Mouse (Mus musculus) lung, embryonic 15.5 days (tissue): ENCODE data around the gene Rapgef4. TPM values are rescaled to one million over a fixed set of nuclear protein-coding genes. Genes with fewer than 3 reads are reported as not detected.
A peak's percentile ranks its signal among the peaks of the same experiment; 100 is the strongest.

Experiments used
- ATAC-seq: fragments of 200-750 bp; cut with Nextera tagmentation; 2 replicates; pipeline ENCODE4 v1.8.0; 2017; ENCODE audit warnings: moderate number of reproducible peaks, borderline replicate concordance; ENCODE audit not compliant: low FRiP score, low TSS enrichment; ENCODE audit errors: extremely low read depth
- H3K27ac ChIP-seq: fragments of 300-500 bp; sonication (generic); 2 replicates; pipeline ENCODE4 v1.5.1; 2015; ENCODE audit warnings: moderate library complexity, mild to moderate bottlenecking, inconsistent platforms
- H3K27me3 ChIP-seq: fragments of 300-500 bp; sonication (generic); 2 replicates; pipeline ENCODE4 v1.6.1; 2015; ENCODE audit warnings: inconsistent platforms
- H3K36me3 ChIP-seq: fragments of 300-500 bp; sonication (generic); 2 replicates; pipeline ENCODE4 v1.6.1; 2015; ENCODE audit warnings: inconsistent platforms
- H3K4me1 ChIP-seq: fragments of 300-500 bp; sonication (generic); 2 replicates; pipeline ENCODE4 v1.6.1; 2015; ENCODE audit warnings: inconsistent platforms
- H3K4me2 ChIP-seq: fragments of 300-500 bp; sonication (generic); 2 replicates; pipeline ENCODE4 v1.6.1; 2015; ENCODE audit warnings: inconsistent platforms, mild to moderate bottlenecking, moderate library complexity
- H3K4me3 ChIP-seq: fragments of 300-500 bp; sonication (generic); 2 replicates; pipeline ENCODE4 v1.5.1; 2015; ENCODE audit warnings: mild to moderate bottlenecking, inconsistent platforms
- H3K9ac ChIP-seq: fragments of 300-500 bp; sonication (generic); 2 replicates; pipeline ENCODE4 v1.6.1; 2015; ENCODE audit warnings: inconsistent platforms
- H3K9me3 ChIP-seq: fragments of 300-500 bp; sonication (generic); 2 replicates; pipeline ENCODE4 v1.6.1; 2016; ENCODE audit warnings: inconsistent platforms
- WGBS: fragments of 180-500 bp; shearing (Covaris S2); methylation state at CpG from one replicate; pipeline ENCODE4 v1.1.7; 2015; 5-methylcytosine and 5-hydroxymethylcytosine counted together
- polyA plus RNA-seq: library from polyadenylated mRNA; unstranded; fragments of >200 nt; fragmentation: Nextera tagmentation; extraction: Ambion mirVana; gene quantifications from 2 replicates; pipeline ENCODE4 v1.2.1, GENCODE M21; 2015

Rapgef4 gene
- polyA plus RNA-seq, 1 experiment from 2014 or later: 5.0 TPM

GRCm38 (mm10) chr2:72037357-72037756 is 56.3 kb downstream of the Rapgef4 start:
- H3K27me3 ChIP-seq: no peaks in the 10 kb centered on the region
- ATAC-seq: no peak
- 86% methylated on average over 5 of the region's 5 CpGs for WGBS
- H3K27ac ChIP-seq: no peak overlapping the region
- H3K36me3 ChIP-seq: no peaks in the 10 kb centered on the region
- no peaks in the 10 kb centered on the region for H3K9me3 ChIP-seq
- H3K9ac ChIP-seq: no peak overlapping the region
- H3K4me3 ChIP-seq: no peak overlapping the region
- 0 out of 2 replicates have a peak, but pooled peaks cover 4% of the 10 kb centered on the region for H3K4me1 ChIP-seq
- no peak overlapping the region for H3K4me2 ChIP-seq

- peak; percentile 41; the same call in 1 of the 2 replicates for ATAC-seq
- WGBS: 15% methylated on average over 1 of the region's 1 CpGs
- Histone ChIP-seq H3K4me3 (no peak overlapping the region), H3K4me2 (peak overlapping the region; percentile 26; the same call in 1 of the 2 replicates), H3K9ac (no peak overlapping the region), H3K27me3 (no peaks in the 10 kb centered on the region), H3K27ac (peak overlapping the region; percentile 37; the same call in 1 of the 2 replicates), H3K4me1 (0 out of 2 replicates have a peak, but pooled peaks cover 4% of the 10 kb centered on the region), H3K36me3 (no peaks in the 10 kb centered on the region), H3K9me3 (no peaks in the 10 kb centered on the region)
Observed at GRCm38 (mm10) chr2:72038235-72038634, 57.2 kb downstream of the Rapgef4 start.

- no peak; the same call in 1 of the 2 replicates for ATAC-seq
- Histone ChIP-seq H3K27ac (peak overlapping the region; percentile 37), H3K4me2 (peak overlapping the region; percentile 26; the same call in 1 of the 2 replicates), H3K4me1 (0 out of 2 replicates have a peak, but pooled peaks cover 4% of the 10 kb centered on the region), H3K9me3 (no peaks in the 10 kb centered on the region), H3K27me3 (no peaks in the 10 kb centered on the region), H3K9ac (no peak overlapping the region; the same call in 1 of the 2 replicates), H3K36me3 (no peaks in the 10 kb centered on the region), H3K4me3 (no peak overlapping the region)
- WGBS: 54% methylated on average over 18 of the region's 18 CpGs
Observed at GRCm38 (mm10) chr2:72038651-72039251, 57.7 kb downstream of the Rapgef4 start.

GRCm38 (mm10) chr2:72039522-72040045 is 58.5 kb downstream of the Rapgef4 start:
- 69% methylated on average over 8 of the region's 8 CpGs for WGBS
- H3K4me1 ChIP-seq: 0 out of 2 replicates have a peak, but pooled peaks cover 7% of the 10 kb centered on the region
- no peak overlapping the region for H3K4me2 ChIP-seq
- H3K9ac ChIP-seq: no peak overlapping the region
- no peaks in the 10 kb centered on the region for H3K9me3 ChIP-seq
- H3K27ac ChIP-seq: no peak overlapping the region
- H3K4me3 ChIP-seq: no peak overlapping the region
- no peak for ATAC-seq
- H3K36me3 ChIP-seq: no peaks in the 10 kb centered on the region
- H3K27me3 ChIP-seq: no peaks in the 10 kb centered on the region

GRCm38 (mm10) chr2:72041087-72041486 is 60.0 kb downstream of the Rapgef4 start:
- ATAC-seq: no peak
- Histone ChIP-seq H3K9ac (no peak overlapping the region), H3K9me3 (no peaks in the 10 kb centered on the region), H3K4me1 (0 out of 2 replicates have a peak, but pooled peaks cover 10% of the 10 kb centered on the region), H3K4me2 (no peak overlapping the region), H3K27me3 (no peaks in the 10 kb centered on the region), H3K36me3 (no peaks in the 10 kb centered on the region), H3K4me3 (no peak overlapping the region), H3K27ac (no peak overlapping the region)
- 82% methylated on average over 6 of the region's 6 CpGs for WGBS

- no peaks in the 10 kb centered on the region for H3K27me3 ChIP-seq
- no peak overlapping the region for H3K4me2 ChIP-seq
- H3K27ac ChIP-seq: no peak overlapping the region
- H3K9ac ChIP-seq: no peak overlapping the region
- WGBS: 87% methylated on average over 10 of the region's 10 CpGs
- H3K36me3 ChIP-seq: no peaks in the 10 kb centered on the region
- H3K4me1 ChIP-seq: 0 out of 2 replicates have a peak, but pooled peaks cover 10% of the 10 kb centered on the region
- no peaks in the 10 kb centered on the region for H3K9me3 ChIP-seq
- ATAC-seq: no peak
- no peak overlapping the region for H3K4me3 ChIP-seq
Observed at GRCm38 (mm10) chr2:72042093-72042492, 61.1 kb downstream of the Rapgef4 start.

GRCm38 (mm10) chr2:72044191-72044590 is 63.2 kb downstream of the Rapgef4 start:
- WGBS: 19% methylated on average over 6 of the region's 6 CpGs
- no peaks in the 10 kb centered on the region for H3K9me3 ChIP-seq
- no peak overlapping the region for H3K27ac ChIP-seq
- H3K27me3 ChIP-seq: no peaks in the 10 kb centered on the region
- no peak overlapping the region for H3K4me2 ChIP-seq
- no peak overlapping the region for H3K9ac ChIP-seq
- no peak overlapping the region for H3K4me3 ChIP-seq
- ATAC-seq: peak; percentile 46; the same call in 1 of the 2 replicates
- 0 out of 2 replicates have a peak, but pooled peaks cover 6% of the 10 kb centered on the region for H3K4me1 ChIP-seq
- no peaks in the 10 kb centered on the region for H3K36me3 ChIP-seq

- no peaks in the 10 kb centered on the region for H3K9me3 ChIP-seq
- WGBS: 80% methylated on average over 8 of the region's 8 CpGs
- no peak overlapping the region for H3K9ac ChIP-seq
- H3K4me3 ChIP-seq: no peak overlapping the region
- H3K4me1 ChIP-seq: 0 out of 2 replicates have a peak, but pooled peaks cover 6% of the 10 kb centered on the region
- H3K4me2 ChIP-seq: no peak overlapping the region
- H3K27me3 ChIP-seq: no peaks in the 10 kb centered on the region
- H3K27ac ChIP-seq: no peak overlapping the region
- H3K36me3 ChIP-seq: no peaks in the 10 kb centered on the region
- no peak for ATAC-seq
Observed at GRCm38 (mm10) chr2:72045024-72045423, 64.0 kb downstream of the Rapgef4 start.

- H3K27ac ChIP-seq: no peak overlapping the region
- H3K36me3 ChIP-seq: no peaks in the 10 kb centered on the region
- H3K9ac ChIP-seq: no peak overlapping the region
- H3K4me2 ChIP-seq: no peak overlapping the region
- ATAC-seq: no peak
- no peaks in the 10 kb centered on the region for H3K27me3 ChIP-seq
- no peaks in the 10 kb centered on the region for H3K9me3 ChIP-seq
- 58% methylated on average over 11 of the region's 11 CpGs for WGBS
- H3K4me1 ChIP-seq: 0 out of 2 replicates have a peak, but pooled peaks cover 6% of the 10 kb centered on the region
- no peak overlapping the region for H3K4me3 ChIP-seq
Observed at GRCm38 (mm10) chr2:72045659-72046058, 64.6 kb downstream of the Rapgef4 start.

- Histone ChIP-seq H3K36me3 (no peaks in the 10 kb centered on the region), H3K4me1 (peaks cover 15% of the 10 kb centered on the region; the same call in 1 of the 2 replicates), H3K27me3 (no peaks in the 10 kb centered on the region), H3K4me3 (no peak overlapping the region), H3K9me3 (no peaks in the 10 kb centered on the region), H3K27ac (no peak overlapping the region), H3K9ac (no peak overlapping the region), H3K4me2 (no peak overlapping the region)
- ATAC-seq: no peak
- WGBS: 56% methylated on average over 7 of the region's 7 CpGs
Observed at GRCm38 (mm10) chr2:72050451-72050850, 69.4 kb downstream of the Rapgef4 start.

- Histone ChIP-seq H3K4me1 (peaks cover 25% of the 10 kb centered on the region), H3K36me3 (no peaks in the 10 kb centered on the region), H3K27ac (peak overlapping the region; percentile 75), H3K27me3 (no peaks in the 10 kb centered on the region), H3K4me2 (peak overlapping the region; percentile 38), H3K9ac (0 out of 2 replicates have a peak overlapping the region, but pooled peaks have one; percentile 6), H3K9me3 (no peaks in the 10 kb centered on the region), H3K4me3 (peak overlapping the region; percentile 5)
- peak; percentile 49; the same call in 1 of the 2 replicates for ATAC-seq
- 41% methylated on average over 5 of the region's 5 CpGs for WGBS
Observed at GRCm38 (mm10) chr2:72054280-72054679, 73.2 kb downstream of the Rapgef4 start.

GRCm38 (mm10) chr2:72054736-72055135 is 73.7 kb downstream of the Rapgef4 start:
- 62% methylated on average over 6 of the region's 6 CpGs for WGBS
- Histone ChIP-seq H3K4me3 (no peak overlapping the region), H3K9me3 (no peaks in the 10 kb centered on the region), H3K4me1 (peaks cover 25% of the 10 kb centered on the region), H3K36me3 (no peaks in the 10 kb centered on the region), H3K27ac (peak overlapping the region; percentile 75), H3K27me3 (no peaks in the 10 kb centered on the region), H3K4me2 (peak overlapping the region; percentile 38), H3K9ac (no peak overlapping the region)
- ATAC-seq: no peak
